Mouse (Mus musculus) CH12.LX (cell line): ENCODE results near the gene Thnsl1. TPM values are rescaled to one million over a fixed set of nuclear protein-coding genes. Genes with fewer than 3 reads are reported as not detected.

Source experiments
- DNase-seq: peaks from one replicate; pipeline ENCODE4 v3.0.0-alpha.2; 2013; ENCODE audit errors: extremely low read depth
- H3K27ac ChIP-seq: 2 replicates; pipeline ENCODE4 v1.5.1; 2012; ENCODE audit warnings: low read depth, mild to moderate bottlenecking, control low read depth, moderate library complexity; ENCODE audit not compliant: insufficient read depth
- H3K27me3 ChIP-seq: replicated peaks from 2 replicates; pipeline ENCODE3; 2012; ENCODE audit warnings: inconsistent platforms
- H3K36me3 ChIP-seq, 2 experiments: replicated peaks in 1 of 2; 2 replicates each; pipeline versions ENCODE3 to v1.6.1; 2012; ENCODE audit warnings: inconsistent platforms in 1 of 2, low read length in 1 of 2, mild to moderate bottlenecking in 1 of 2, mixed read lengths in 1 of 2, moderate library complexity in 1 of 2; ENCODE audit not compliant: control insufficient read depth in 1 of 2, insufficient read depth in 1 of 2
- H3K4me1 ChIP-seq, 2 experiments: 2 replicates each; pipeline ENCODE4 v1.6.1; 2012; ENCODE audit warnings: inconsistent platforms in 1 of 2, moderate library complexity in 1 of 2; ENCODE audit not compliant: insufficient read depth in 2 of 2, control insufficient read depth in 1 of 2
- H3K4me2 ChIP-seq: 2 replicates; pipeline ENCODE4 v1.6.1; 2012; ENCODE audit warnings: low read depth, mild to moderate bottlenecking, control low read depth; ENCODE audit not compliant: poor library complexity, insufficient read depth, severe bottlenecking
- H3K4me3 ChIP-seq, 3 experiments: fragments of 150-350 bp in 1 of 3; sonication (generic) in 1 of 3; replicated peaks in 1 of 3; 2 replicates each; pipeline versions ENCODE3 to v1.5.1; 2011 to 2012; ENCODE audit warnings: low read depth in 2 of 3, low read length in 2 of 3, mild to moderate bottlenecking in 2 of 3, moderate library complexity in 2 of 3, control low read depth in 1 of 3, improper control_type of control experiment in 1 of 3, inconsistent platforms in 1 of 3, mixed read lengths in 1 of 3; ENCODE audit not compliant: poor library complexity in 1 of 3
- H3K79me2 ChIP-seq: replicated peaks from 2 replicates; pipeline ENCODE4 v1.6.1; 2012; ENCODE audit warnings: mild to moderate bottlenecking, moderate library complexity; ENCODE audit not compliant: control insufficient read depth, poor library complexity, insufficient read depth, severe bottlenecking; ENCODE audit errors: extremely low read depth
- H3K9ac ChIP-seq: 2 replicates; pipeline ENCODE4 v1.6.1; 2012; ENCODE audit warnings: low read depth, mild to moderate bottlenecking, control low read depth, moderate library complexity; ENCODE audit not compliant: insufficient read depth
- H3K9me3 ChIP-seq: replicated peaks from 2 replicates; pipeline ENCODE3; 2012; ENCODE audit warnings: low read length, inconsistent platforms, mixed read lengths
- CHD2 ChIP-seq: IDR thresholded peaks from 2 replicates; pipeline ENCODE4 v1.6.1; 2011; ENCODE audit warnings: low read length, improper control_type of control experiment
- CTCF ChIP-seq, 2 experiments: IDR thresholded peaks in 1 of 2; conservative IDR thresholded peaks in 1 of 2; 2 replicates each; pipeline ENCODE4 v1.5.1; 2011 to 2012; ENCODE audit warnings: low read depth in 2 of 2, low read length in 2 of 2, improper control_type of control experiment in 1 of 2, inconsistent platforms in 1 of 2, mild to moderate bottlenecking in 1 of 2, moderate library complexity in 1 of 2
- E2F4 ChIP-seq: IDR thresholded peaks from 2 replicates; pipeline ENCODE4 v1.6.1; 2011; ENCODE audit warnings: low read depth, low read length, improper control_type of control experiment; ENCODE audit not compliant: insufficient replicate concordance
- EP300 ChIP-seq: IDR thresholded peaks from 2 replicates; pipeline ENCODE4 v1.6.1; 2011; ENCODE audit warnings: low read length, improper control_type of control experiment
- GABPA ChIP-seq: IDR thresholded peaks from 2 replicates; pipeline ENCODE4 v1.6.1; 2012; ENCODE audit warnings: low read depth, low read length, improper control_type of control experiment, inconsistent platforms; ENCODE audit not compliant: insufficient replicate concordance
- IRF4 ChIP-seq: IDR thresholded peaks from 2 replicates; pipeline ENCODE4 v1.6.1; 2014; ENCODE audit warnings: low read depth, mild to moderate bottlenecking, inconsistent platforms, low read length, improper control_type of control experiment
- JUND ChIP-seq: conservative IDR thresholded peaks from 2 replicates; pipeline ENCODE4 v1.6.1; 2011; ENCODE audit warnings: low read depth, low read length, improper control_type of control experiment
- KAT2A ChIP-seq: IDR thresholded peaks from 2 replicates; pipeline ENCODE4 v1.6.1; 2012; ENCODE audit warnings: low read length, improper control_type of control experiment, inconsistent platforms; ENCODE audit not compliant: insufficient replicate concordance
- MAFK ChIP-seq: IDR thresholded peaks from 2 replicates; pipeline ENCODE4 v1.6.1; 2011; ENCODE audit warnings: low read length, improper control_type of control experiment; ENCODE audit not compliant: insufficient replicate concordance
- MAX ChIP-seq: IDR thresholded peaks from 2 replicates; pipeline ENCODE4 v1.6.1; 2011; ENCODE audit warnings: low read length, improper control_type of control experiment
- MAZ ChIP-seq: IDR thresholded peaks from 2 replicates; pipeline ENCODE4 v1.6.1; 2012; ENCODE audit warnings: low read depth, mild to moderate bottlenecking, inconsistent platforms, low read length, improper control_type of control experiment, moderate library complexity
- MXI1 ChIP-seq: IDR thresholded peaks from 2 replicates; pipeline ENCODE4 v1.6.1; 2011; ENCODE audit warnings: mild to moderate bottlenecking, low read depth, low read length, improper control_type of control experiment
- NRF1 ChIP-seq: IDR thresholded peaks from 2 replicates; pipeline ENCODE4 v1.6.1; 2014; ENCODE audit warnings: low read depth, mild to moderate bottlenecking, inconsistent platforms, low read length, improper control_type of control experiment, moderate library complexity
- PAX5 ChIP-seq: IDR thresholded peaks from 2 replicates; pipeline ENCODE4 v1.6.1; 2012; ENCODE audit warnings: low read length, inconsistent platforms, mixed read lengths
- POLR2A ChIP-seq: IDR thresholded peaks from 2 replicates; pipeline ENCODE4 v1.6.1; 2011; ENCODE audit warnings: low read depth, mild to moderate bottlenecking, improper control_type of control experiment, low read length
- POLR2AphosphoS2 ChIP-seq: IDR thresholded peaks from 2 replicates; pipeline ENCODE4 v1.6.1; 2011; ENCODE audit warnings: low read depth, low read length, improper control_type of control experiment
- RAD21 ChIP-seq: IDR thresholded peaks from 2 replicates; pipeline ENCODE4 v1.6.1; 2011; ENCODE audit warnings: low read depth, mild to moderate bottlenecking, low read length, improper control_type of control experiment, moderate library complexity
- RCOR1 ChIP-seq: conservative IDR thresholded peaks from 2 replicates; pipeline ENCODE4 v1.6.1; 2012; ENCODE audit warnings: low read depth, mild to moderate bottlenecking, inconsistent platforms, low read length, improper control_type of control experiment
- SIN3A ChIP-seq: IDR thresholded peaks from 2 replicates; pipeline ENCODE4 v1.6.1; 2012; ENCODE audit warnings: low read length, improper control_type of control experiment, inconsistent platforms
- TBP ChIP-seq: conservative IDR thresholded peaks from 2 replicates; pipeline ENCODE4 v1.6.1; 2011; ENCODE audit warnings: low read depth, low read length, improper control_type of control experiment
- TCF12 ChIP-seq: IDR thresholded peaks from 2 replicates; pipeline ENCODE4 v1.6.1; 2014; ENCODE audit warnings: low read depth, mild to moderate bottlenecking, inconsistent platforms, low read length, improper control_type of control experiment
- UBTF ChIP-seq: IDR thresholded peaks from 2 replicates; pipeline ENCODE4 v1.6.1; 2012; ENCODE audit warnings: low read depth, mild to moderate bottlenecking, inconsistent platforms, low read length, improper control_type of control experiment, moderate library complexity
- USF1 ChIP-seq: IDR thresholded peaks from 2 replicates; pipeline ENCODE4 v1.6.1; 2014; ENCODE audit warnings: low read depth, mild to moderate bottlenecking, inconsistent platforms, low read length, improper control_type of control experiment
- USF2 ChIP-seq: conservative IDR thresholded peaks from 2 replicates; pipeline ENCODE4 v1.6.1; 2011; ENCODE audit warnings: low read depth, low read length, improper control_type of control experiment
- ZC3H11A ChIP-seq: IDR thresholded peaks from 2 replicates; pipeline ENCODE4 v1.6.1; 2012; ENCODE audit warnings: low read depth, mild to moderate bottlenecking, inconsistent platforms, low read length, improper control_type of control experiment
- ZKSCAN1 ChIP-seq: IDR thresholded peaks from 2 replicates; pipeline ENCODE4 v1.6.1; 2012; ENCODE audit warnings: low read depth, inconsistent platforms, low read length, improper control_type of control experiment, borderline replicate concordance
- dilution Hi-C: fragments of 300-500 bp; cut with MboI; formaldehyde crosslinking; loops from 2 replicates; pipeline ENCODE4 v1.14.3; 2020; ENCODE audit warnings: low sequenced_read_pairs; ENCODE audit not compliant: extremely low pct_unique_long_range_greater_than_20kb, extremely low pct_ligation_motif_present
- in situ Hi-C: fragments of 300-500 bp; cut with MboI; formaldehyde crosslinking; loops from 3 replicates; pipeline ENCODE4 v1.14.3; 2019; ENCODE audit warnings: low sequenced_read_pairs, low pct_ligation_motif_present, low pct_unique_long_range_greater_than_20kb, mixed read lengths
- polyA plus RNA-seq: library from polyadenylated mRNA; unstranded; fragments of >175 nt; gene quantifications from 2 replicates; pipeline ENCODE4 v1.2.1, GENCODE M21; 2012; ENCODE audit warnings: low read depth; ENCODE audit not compliant: insufficient read length
- total RNA-seq, 2 experiments: library from RNA; depleted of rRNA; stranded (reverse); fragments of 300-350 nt in 1 of 2; fragments of >200 nt in 1 of 2; gene quantifications; 2 replicates each; pipeline ENCODE4 v1.2.3; 2012 to 2014

The Thnsl1 gene
- total and polyA plus RNA-seq, 3 experiments, result 5.0 to 6.2 (median 6.1) TPM

GRCm38 (mm10) chr2:21191232-21191631 lies 14.3 kb upstream of the Thnsl1 start:
- peaks cover 0 to 13% of the 10 kb centered on the region in 2 experiments; a peak in 3 of 4 replicates for H3K4me1 ChIP-seq
- no peaks in the 10 kb centered on the region for H3K79me2 ChIP-seq
- H3K4me3 ChIP-seq, result no peak overlapping the region
- no peak overlapping the region for H3K9ac ChIP-seq
- TF ChIP-seq UBTF, result no peak
- TF ChIP-seq GABPA, result no peak
- no peak for TF ChIP-seq RAD21
- TF ChIP-seq IRF4, result no peak
- no peak for TF ChIP-seq POLR2A
- TF ChIP-seq ZC3H11A, result no peak
- TF ChIP-seq USF1, result no peak
- no peaks in the 10 kb centered on the region for H3K27me3 ChIP-seq
- dilution Hi-C loops, result no loop called here
- DNase-seq, result no peak
- no peak overlapping the region for H3K27ac ChIP-seq
- no peaks in the 10 kb centered on the region for H3K9me3 ChIP-seq
- no peaks in the 10 kb centered on the region for H3K36me3 ChIP-seq
- in situ Hi-C loops, result no loop called here
- H3K4me2 ChIP-seq, result no peak overlapping the region

GRCm38 (mm10) chr2:21195233-21195632 lies 10.3 kb upstream of the Thnsl1 start:
- in situ Hi-C loops (no loop called here), dilution Hi-C loops (no loop called here)
- H3K9me3 ChIP-seq, result no peaks in the 10 kb centered on the region

GRCm38 (mm10) chr2:21199051-21199450 lies 6.5 kb upstream of the Thnsl1 start:
- Histone ChIP-seq H3K4me1 (no peaks in the 10 kb centered on the region), H3K27ac (no peak overlapping the region), H3K9ac (no peak overlapping the region), H3K27me3 (no peaks in the 10 kb centered on the region), H3K36me3 (no peaks in the 10 kb centered on the region), H3K9me3 (no peaks in the 10 kb centered on the region), H3K4me3 (no peak overlapping the region), H3K4me2 (no peak overlapping the region), H3K79me2 (no peaks in the 10 kb centered on the region)
- dilution Hi-C loops, result no loop called here
- no peak for TF ChIP-seq CHD2
- no peak for TF ChIP-seq E2F4
- no peak for TF ChIP-seq POLR2AphosphoS2
- no peak for TF ChIP-seq MAZ
- no peak for TF ChIP-seq USF1
- TF ChIP-seq NRF1, result no peak
- no peak for TF ChIP-seq ZC3H11A
- TF ChIP-seq EP300, result no peak
- no peak for TF ChIP-seq USF2
- TF ChIP-seq PAX5, result no peak
- no peak for DNase-seq
- in situ Hi-C loops, result no loop called here

More at GRCm38 (mm10) chr2:21195233-21195632, 10.3 kb upstream of the Thnsl1 start:
- TF ChIP-seq RCOR1, result no peak
- TF ChIP-seq TCF12, result no peak
- TF ChIP-seq IRF4, result no peak
- TF ChIP-seq JUND, result no peak
- TF ChIP-seq ZKSCAN1, result no peak
- TF ChIP-seq SIN3A, result no peak
- TF ChIP-seq TBP, result no peak
- TF ChIP-seq CTCF (conservative IDR thresholded peaks at IDR 0.05 in 1 of 2, IDR thresholded peaks at IDR 0.05 in 1 of 2; ENCODE audit: low read depth in 2 of 2, low read length in 2 of 2), result no peak
- no peak for TF ChIP-seq MXI1
- no peak for TF ChIP-seq MAX
- no peak for TF ChIP-seq E2F4
- no peak for TF ChIP-seq USF2
- no peak for TF ChIP-seq USF1
- TF ChIP-seq UBTF, result no peak
- TF ChIP-seq MAFK, result no peak
- TF ChIP-seq KAT2A, result no peak
- TF ChIP-seq, all 38 proteins: peak for 0
- no peak overlapping the region for H3K4me3 ChIP-seq
- no peaks in the 10 kb centered on the region for H3K27me3 ChIP-seq
- no peaks in the 10 kb centered on the region for H3K4me1 ChIP-seq
- no peak overlapping the region for H3K4me2 ChIP-seq
- no peak overlapping the region for H3K27ac ChIP-seq
- H3K36me3 ChIP-seq, result no peaks in the 10 kb centered on the region
- DNase-seq, result no peak
- no peaks in the 10 kb centered on the region for H3K79me2 ChIP-seq
- H3K9ac ChIP-seq, result no peak overlapping the region
